Mouse (Mus musculus) common myeloid progenitor, adult 5-6 weeks (primary cell): ENCODE results near the gene Mllt6. TPM values are rescaled to one million over a fixed set of nuclear protein-coding genes. Genes with fewer than 3 reads are reported as not detected.
"Not testable (repeated sequence)": the region's sequence is repeated elsewhere in the genome, so short reads cannot be mapped to it uniquely, and the experiment has no call there.

Experiments used
- ATAC-seq: replicated peaks from 2 replicates; pipeline ENCODE4 v1.8.0; 2016; ENCODE audit warnings: low read depth, mild to moderate bottlenecking, moderate TSS enrichment, inconsistent platforms; ENCODE audit not compliant: poor library complexity, severe bottlenecking
- total RNA-seq: library from RNA; stranded (forward); fragments of 200-1000, 187-1606 nt; gene quantifications from 2 replicates; pipeline ENCODE4 v1.2.3, GENCODE M21; 2017

The Mllt6 gene
- total RNA-seq, 1 experiment from 2014 or later: 9.7 TPM

GRCm38 (mm10) chr11:97710067-97710466, 46.9 kb downstream of the Mllt6 start:
- ATAC-seq: not testable (repeated sequence)

DNA sequence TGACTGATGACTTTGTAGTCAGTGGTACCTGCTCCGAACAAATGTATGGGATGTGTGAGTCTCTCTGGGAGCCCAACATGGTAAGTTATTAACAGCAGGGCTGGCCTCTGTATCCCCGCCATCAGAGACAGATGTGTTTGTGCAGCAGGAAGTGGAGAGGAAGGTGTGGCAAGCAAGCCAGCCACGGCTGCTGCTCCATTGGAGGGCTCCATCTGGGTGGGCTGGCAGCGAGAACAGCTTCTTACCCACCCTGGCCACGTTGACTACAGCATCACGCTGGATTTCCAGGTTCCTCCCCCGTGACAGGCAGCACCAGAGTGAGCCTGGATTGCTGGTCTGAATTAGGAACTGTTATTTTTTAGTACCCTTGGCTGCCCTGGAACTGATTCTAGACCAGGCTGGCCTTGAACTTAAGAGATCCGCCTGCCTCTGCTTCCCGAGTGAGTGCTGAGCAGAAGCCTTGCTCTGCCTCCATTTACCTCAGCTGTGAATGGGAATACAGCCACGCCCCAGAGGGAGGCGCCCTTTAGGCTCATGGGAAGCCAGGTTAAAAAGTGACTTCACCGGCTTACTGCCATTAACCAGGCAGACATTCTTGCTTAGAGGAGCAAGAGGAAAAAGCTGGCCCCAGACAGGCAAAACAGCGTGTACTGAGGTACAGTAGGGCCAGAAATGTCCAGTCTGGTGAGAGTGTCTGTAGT, 48.1 kb downstream of the Mllt6 start:
- 0 out of 2 replicates have a peak, but pooled peaks have one; percentile 30 for ATAC-seq

- ATAC-seq: no peak
Measured at GRCm38 (mm10) chr11:97712286-97712685, 49.1 kb downstream of the Mllt6 start.

GRCm38 (mm10) chr11:97713896-97714295, 50.7 kb downstream of the Mllt6 start:
- ATAC-seq: no peak

- ATAC-seq: no peak
Measured at GRCm38 (mm10) chr11:97714356-97714755, 51.1 kb downstream of the Mllt6 start.

DNA sequence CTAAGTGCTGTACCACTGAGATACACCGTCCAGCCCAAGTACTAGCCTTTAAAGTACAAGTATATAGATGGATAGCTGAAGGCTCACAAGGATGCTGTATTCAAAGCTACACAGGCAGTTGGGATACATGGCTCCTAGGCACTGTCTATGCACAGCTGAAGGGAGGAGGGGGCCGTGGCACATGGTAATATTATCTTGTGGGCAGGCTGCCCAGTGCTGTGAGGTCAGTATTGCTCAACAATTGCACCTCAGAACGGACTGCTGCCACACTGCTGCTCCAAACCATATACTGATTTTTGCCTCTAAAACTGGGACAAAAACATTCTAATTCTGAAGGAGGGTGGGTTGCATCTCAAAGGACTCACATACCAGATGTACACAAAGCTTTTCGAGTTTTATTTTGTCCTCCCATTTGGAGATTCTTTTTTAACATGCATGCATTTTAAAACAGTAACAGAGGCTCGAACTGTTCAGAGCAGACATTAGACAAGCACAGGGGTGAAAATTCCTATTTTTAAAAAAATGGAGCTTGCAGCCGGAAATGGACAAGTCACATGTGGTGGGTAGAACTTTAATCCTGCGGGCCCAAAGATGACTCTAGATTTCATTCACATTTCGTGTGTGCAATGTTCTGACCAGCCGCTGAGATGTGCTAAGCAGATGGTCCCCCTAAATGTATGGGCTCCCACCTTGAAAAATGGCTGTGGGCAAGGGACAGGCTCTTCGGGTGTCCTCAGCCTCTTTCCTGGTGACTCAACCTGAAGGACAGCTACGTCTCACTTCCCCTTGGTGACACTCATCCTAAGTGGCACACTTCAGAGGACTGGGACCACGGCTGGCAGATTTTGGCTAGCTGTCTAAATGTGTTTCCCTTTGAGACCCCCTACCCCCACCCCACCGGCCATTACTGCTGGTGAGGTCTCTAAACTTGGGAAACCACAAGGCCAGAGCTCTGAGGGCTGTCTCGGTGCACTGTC, 51.9 kb downstream of the Mllt6 start:
- ATAC-seq: no peak

DNA sequence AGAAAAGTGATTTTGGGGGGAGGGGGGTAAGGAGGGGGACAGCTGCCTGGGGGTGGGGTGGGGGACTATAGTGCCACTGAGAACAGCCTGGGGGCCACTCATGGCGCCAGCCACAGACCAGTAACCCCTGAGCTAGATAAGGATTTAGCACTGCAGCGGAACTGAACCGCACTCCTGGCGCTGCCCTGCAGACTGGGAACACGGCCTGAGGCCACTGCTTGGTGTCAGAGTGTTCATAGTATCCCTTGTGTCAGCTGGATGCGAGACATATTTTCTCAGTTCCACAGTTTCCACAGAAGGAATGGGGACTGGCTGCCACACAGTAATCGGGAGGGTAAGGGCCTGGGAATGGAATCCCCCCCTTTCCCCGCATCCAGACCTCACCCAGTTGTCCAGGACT, 52.8 kb downstream of the Mllt6 start:
- no peak for ATAC-seq

DNA sequence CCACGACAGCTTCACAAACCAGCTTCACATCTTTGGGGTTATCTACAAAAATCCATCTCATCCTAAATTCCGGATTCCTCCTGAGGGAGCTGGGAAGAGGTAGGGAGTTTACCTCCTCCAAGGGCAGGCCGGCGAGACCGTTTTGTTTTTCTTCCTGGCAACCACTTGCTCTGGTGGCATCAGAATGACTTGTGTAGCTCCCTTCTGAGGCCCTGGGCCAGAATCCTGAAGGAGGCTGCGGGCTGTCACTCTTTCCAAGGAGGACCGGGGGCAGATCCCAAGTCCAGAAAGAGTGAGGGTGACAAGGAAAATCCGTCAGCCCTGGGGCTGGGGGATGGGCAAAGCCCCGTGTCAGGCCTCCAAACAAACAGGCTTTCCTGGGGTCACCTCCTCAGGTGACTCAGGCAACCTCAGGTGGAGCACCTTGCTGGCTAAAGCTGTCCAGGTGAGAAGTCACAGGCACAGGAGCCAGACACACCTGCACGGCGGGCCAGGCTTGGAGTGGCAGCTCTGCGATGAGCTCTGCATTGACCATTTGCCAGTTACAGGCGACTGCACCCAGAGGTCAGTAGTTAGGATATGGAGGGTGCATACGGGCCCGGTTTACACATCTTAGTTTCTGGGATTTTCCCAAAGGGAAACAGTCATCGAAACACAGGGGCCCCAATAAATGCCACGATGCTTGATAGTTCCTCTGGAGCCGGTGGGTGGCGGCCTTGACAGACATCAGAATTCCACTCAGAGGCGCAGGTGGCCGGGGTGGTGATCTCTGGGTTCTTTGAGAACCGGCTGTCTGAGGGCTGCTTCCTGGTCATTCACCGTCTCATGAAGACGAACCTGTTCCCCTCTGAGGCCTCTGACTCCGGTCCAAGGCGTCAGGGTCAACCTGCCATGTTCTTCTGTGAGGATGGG, 54.4 kb downstream of the Mllt6 start:
- no peak for ATAC-seq

DNA sequence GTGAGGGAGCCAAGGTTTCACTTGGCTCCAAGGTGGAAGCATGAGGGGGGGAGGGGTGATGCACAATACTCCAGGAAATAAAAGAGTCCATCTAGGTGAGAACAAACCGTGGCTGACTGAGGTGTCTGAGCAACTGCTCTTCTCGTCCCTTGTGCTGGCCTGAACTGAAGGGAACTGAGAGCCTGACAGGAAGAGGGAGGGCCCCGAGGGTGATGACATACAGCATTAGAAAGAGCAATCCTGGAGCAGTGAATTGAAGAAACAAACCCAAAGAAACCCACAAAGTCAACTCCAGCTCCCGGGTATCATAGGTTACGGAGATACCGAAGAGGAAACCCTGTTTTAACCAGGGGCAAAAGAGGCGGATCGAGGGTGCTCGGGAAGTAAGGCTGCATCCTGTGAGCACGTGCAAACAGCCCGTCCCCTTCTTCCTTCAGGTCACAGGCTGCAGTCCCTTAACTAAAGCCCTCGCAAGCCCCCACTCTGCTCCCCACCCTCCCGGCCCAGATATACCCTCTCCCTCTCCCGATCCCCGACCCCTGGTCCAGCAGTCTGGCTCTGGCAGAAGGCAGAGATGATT, 55.2 kb downstream of the Mllt6 start:
- ATAC-seq: peak; percentile 65

DNA sequence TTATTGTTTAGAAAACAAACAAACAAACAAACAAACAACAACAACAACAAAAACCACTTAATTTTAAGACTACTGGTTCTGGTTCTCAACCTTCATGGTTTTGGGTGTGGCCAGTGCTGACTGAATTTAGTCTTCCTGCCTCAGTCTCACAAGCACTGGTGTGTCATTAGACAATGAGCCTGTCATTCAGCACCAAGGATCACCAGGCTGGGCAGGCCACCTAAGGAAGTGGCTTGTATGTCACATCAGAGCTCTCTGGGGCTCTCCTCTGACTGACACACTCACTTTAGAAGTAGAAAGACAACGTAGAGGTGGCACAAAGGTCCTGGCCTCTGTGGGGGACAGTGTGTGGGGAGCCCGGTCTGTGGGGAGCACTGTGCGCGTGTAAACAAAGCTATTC, 55.8 kb downstream of the Mllt6 start:
- no peak for ATAC-seq

GRCm38 (mm10) chr11:97721338-97721737, 58.1 kb downstream of the Mllt6 start:
- no peak for ATAC-seq

- peak; percentile 39 for ATAC-seq
Measured at GRCm38 (mm10) chr11:97723709-97724108, 60.5 kb downstream of the Mllt6 start.

DNA sequence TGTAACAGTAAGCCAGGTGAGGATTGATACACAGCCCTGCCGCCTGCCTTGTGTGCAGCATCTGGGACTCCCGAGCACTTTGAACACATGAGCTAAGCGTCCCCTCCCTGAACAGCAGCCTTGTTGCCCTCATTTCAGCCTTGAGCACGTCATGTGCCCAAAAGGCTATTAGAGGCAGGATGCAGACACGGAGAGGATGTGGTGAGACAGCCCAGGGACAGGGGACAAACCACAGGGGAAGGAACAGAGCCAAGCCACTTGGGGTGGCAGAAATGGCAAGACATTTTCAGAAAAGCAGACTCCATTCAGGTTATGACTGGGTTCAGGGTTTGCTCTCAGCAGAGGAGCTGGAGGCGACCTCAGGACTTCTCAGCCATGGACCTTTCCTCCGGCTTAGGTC, 65.1 kb downstream of the Mllt6 start:
- peak; percentile 93 for ATAC-seq

GRCm38 (mm10) chr11:97728730-97729129, 65.5 kb downstream of the Mllt6 start:
- peak; percentile 2; the same call in 1 of the 2 replicates for ATAC-seq

GRCm38 (mm10) chr11:97733689-97734088, 70.5 kb downstream of the Mllt6 start:
- ATAC-seq: no peak

DNA sequence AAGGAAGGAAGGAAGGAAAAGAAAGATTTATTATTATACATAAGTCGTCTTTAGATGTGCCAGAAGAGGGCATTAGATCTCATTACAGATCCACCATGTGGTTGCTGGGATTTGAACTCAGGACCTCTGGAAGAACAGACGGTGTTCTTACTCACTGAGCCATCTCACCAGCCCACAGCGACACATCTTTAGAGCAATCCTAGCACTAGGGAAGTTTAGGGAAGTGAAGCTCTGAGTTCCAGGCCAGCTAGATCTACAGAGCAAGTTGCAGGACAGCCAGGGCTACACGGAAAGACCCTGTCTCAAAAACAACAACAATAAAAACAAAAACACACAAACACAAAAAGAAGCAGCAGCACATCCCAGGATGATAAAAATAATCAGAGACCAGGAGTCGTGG, 71.6 kb downstream of the Mllt6 start:
- not testable (repeated sequence) for ATAC-seq
